Mouse (Mus musculus) heart, embryonic 16.5 days (tissue): Measurements from ENCODE around the gene Atp2b2. TPM values are rescaled to one million over a fixed set of nuclear protein-coding genes. Genes with fewer than 3 reads are reported as not detected.

ENCODE experiments used
- ATAC-seq: fragments of 200-750 bp; cut with Nextera tagmentation; replicated peaks from 2 replicates; pipeline ENCODE4 v1.8.0; 2017; ENCODE audit warnings: moderate number of reproducible peaks; ENCODE audit not compliant: insufficient read depth, low FRiP score; ENCODE audit errors: extremely low read depth
- H3K27ac ChIP-seq: fragments of 300-500 bp; sonication (generic); 2 replicates; pipeline ENCODE4 v1.5.1; 2014; ENCODE audit warnings: mild to moderate bottlenecking, low read length, control low read depth, moderate library complexity
- H3K27me3 ChIP-seq: fragments of 300-500 bp; sonication (generic); 2 replicates; pipeline ENCODE4 v1.6.1; 2014; ENCODE audit warnings: low read length, mixed read lengths; ENCODE audit not compliant: control insufficient read depth, insufficient read depth
- H3K36me3 ChIP-seq: fragments of 300-500 bp; sonication (generic); 2 replicates; pipeline ENCODE4 v1.6.1; 2014; ENCODE audit not compliant: control insufficient read depth, insufficient read depth
- H3K4me1 ChIP-seq: fragments of 300-500 bp; sonication (generic); 2 replicates; pipeline ENCODE4 v1.6.1; 2014; ENCODE audit warnings: low read length, mixed read lengths; ENCODE audit not compliant: control insufficient read depth, insufficient read depth
- H3K4me2 ChIP-seq: fragments of 300-500 bp; sonication (generic); 2 replicates; pipeline ENCODE4 v1.6.1; 2014; ENCODE audit warnings: low read depth, mild to moderate bottlenecking, control low read depth, low read length
- H3K4me3 ChIP-seq: fragments of 300-500 bp; sonication (generic); 2 replicates; pipeline ENCODE4 v1.5.1; 2014; ENCODE audit warnings: mild to moderate bottlenecking, control low read depth, low read length
- H3K9ac ChIP-seq: fragments of 300-500 bp; sonication (generic); 2 replicates; pipeline ENCODE4 v1.6.1; 2014; ENCODE audit warnings: low read length, control low read depth
- H3K9me3 ChIP-seq: fragments of 300-500 bp; sonication (generic); replicated peaks from 2 replicates; pipeline ENCODE4 v1.6.1; 2016; ENCODE audit warnings: low read length; ENCODE audit not compliant: control insufficient read depth
- WGBS: fragments of 180-500 bp; shearing (Covaris S2); extraction: QIAGEN DNeasy Blood & Tissue Kit; methylation state at CpG from one replicate; pipeline ENCODE4 v1.1.7; 2014; 5-methylcytosine and 5-hydroxymethylcytosine counted together
- polyA plus RNA-seq: library from polyadenylated mRNA; unstranded; fragments of >200 nt; fragmentation: Nextera tagmentation; extraction: Ambion mirVana; gene quantifications from 2 replicates; pipeline ENCODE4 v1.2.1, GENCODE M21; 2015

The Atp2b2 gene
- polyA plus RNA-seq, 1 experiment from 2014 or later: 0.12 TPM

DNA sequence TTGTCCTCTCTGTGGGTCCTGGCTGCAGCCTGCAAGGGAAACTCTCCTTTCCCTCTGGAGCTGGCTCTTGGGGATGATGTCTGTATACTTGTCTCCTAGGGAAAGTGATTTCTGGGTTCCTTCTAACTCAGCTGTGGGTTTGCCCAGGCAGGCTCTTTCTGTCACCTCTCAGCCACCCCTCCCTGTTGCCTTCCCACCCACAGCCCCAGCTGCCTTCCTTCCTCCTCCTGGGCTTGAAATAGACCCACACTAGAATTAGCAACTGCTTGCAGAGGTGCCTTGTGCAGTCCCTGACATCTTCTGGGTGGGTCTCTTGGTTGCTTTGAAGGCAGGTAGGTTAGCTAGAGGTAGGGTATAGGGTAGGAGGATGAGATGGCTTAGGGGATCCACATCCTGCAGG, 241.2 kb downstream of the Atp2b2 start:
- ATAC-seq: no peak
- Histone ChIP-seq H3K4me1 (peaks cover 7% of the 10 kb centered on the region), H3K4me3 (no peak overlapping the region), H3K4me2 (no peak overlapping the region), H3K36me3 (no peaks in the 10 kb centered on the region), H3K27ac (no peak overlapping the region), H3K9ac (no peak overlapping the region), H3K9me3 (peaks cover 10% of the 10 kb centered on the region), H3K27me3 (no peaks in the 10 kb centered on the region)

DNA sequence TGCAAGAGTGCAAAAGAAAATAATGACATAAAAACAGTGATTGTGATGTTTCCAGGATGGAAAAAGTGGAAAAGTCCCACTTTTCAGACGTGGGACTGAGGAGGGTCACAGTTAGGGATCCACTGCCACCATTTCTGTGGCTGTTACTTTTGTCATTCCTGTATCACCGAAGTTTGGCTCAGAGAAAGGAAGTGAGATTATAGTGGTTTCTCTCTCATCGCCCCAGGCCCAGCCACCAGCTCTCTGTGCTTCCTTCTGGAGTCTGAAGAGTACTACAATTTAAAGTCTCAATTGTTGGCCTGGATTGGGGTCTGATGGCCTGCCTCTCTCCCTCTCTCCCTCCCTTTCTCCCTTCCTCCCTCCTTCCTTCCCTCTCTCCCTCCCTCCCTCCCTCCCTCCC, 242.5 kb downstream of the Atp2b2 start:
- no peak for ATAC-seq
- Histone ChIP-seq H3K9me3 (peaks cover 2% of the 10 kb centered on the region; the same call in 1 of the 2 replicates), H3K36me3 (no peaks in the 10 kb centered on the region), H3K27me3 (no peaks in the 10 kb centered on the region), H3K4me2 (no peak overlapping the region), H3K4me3 (no peak overlapping the region), H3K9ac (no peak overlapping the region), H3K4me1 (peaks cover 18% of the 10 kb centered on the region), H3K27ac (no peak overlapping the region)
- 68% methylated on average over 3 of the region's 3 CpGs for WGBS

DNA sequence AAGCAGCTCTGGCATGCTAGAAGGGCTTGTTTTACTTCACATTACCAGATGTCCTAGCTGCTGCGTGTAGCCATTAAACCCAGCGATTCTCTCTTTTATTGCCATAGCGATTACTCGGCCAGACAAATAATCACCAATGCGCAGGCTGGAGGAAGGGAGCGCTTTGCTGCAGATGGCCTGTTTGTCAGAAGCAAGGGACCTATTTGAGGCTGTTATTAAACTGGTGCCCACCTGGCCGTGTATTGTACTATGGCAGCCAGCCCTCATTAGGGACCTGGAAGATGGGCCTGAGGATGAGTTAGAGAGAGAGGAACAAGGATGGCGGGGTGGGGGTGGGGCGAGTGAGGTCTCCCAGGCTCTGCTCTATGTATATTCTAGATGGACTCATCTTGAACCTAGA, 243.1 kb downstream of the Atp2b2 start:
- no peak overlapping the region for H3K4me3 ChIP-seq
- H3K9me3 ChIP-seq: no peaks in the 10 kb centered on the region
- H3K27me3 ChIP-seq: no peaks in the 10 kb centered on the region
- no peak for ATAC-seq
- no peaks in the 10 kb centered on the region for H3K36me3 ChIP-seq
- H3K27ac ChIP-seq: no peak overlapping the region
- H3K9ac ChIP-seq: no peak overlapping the region
- H3K4me1 ChIP-seq: peaks cover 23% of the 10 kb centered on the region
- WGBS: 84% methylated on average over 9 of the region's 9 CpGs
- no peak overlapping the region for H3K4me2 ChIP-seq

DNA sequence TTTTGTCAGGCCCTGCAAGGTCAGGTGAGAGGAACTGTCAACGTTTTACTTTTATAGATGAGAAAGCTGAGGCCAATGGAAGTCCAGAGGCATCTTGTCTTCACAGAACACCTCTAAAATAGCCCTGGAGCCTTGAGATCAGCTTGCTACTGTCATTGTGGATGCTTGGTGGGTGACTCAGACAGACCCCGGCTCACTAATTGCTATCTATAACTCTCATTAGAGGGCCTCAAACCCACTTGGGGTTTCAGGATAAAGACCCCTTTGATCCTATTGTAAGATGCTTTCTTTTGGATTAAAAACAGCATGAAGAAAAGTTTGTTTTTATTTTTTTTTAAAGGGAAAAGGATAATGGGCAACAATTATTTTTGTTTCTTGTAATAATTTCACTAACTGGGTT, 243.5 kb downstream of the Atp2b2 start:
- H3K4me2 ChIP-seq: no peak overlapping the region
- no peaks in the 10 kb centered on the region for H3K27me3 ChIP-seq
- H3K36me3 ChIP-seq: no peaks in the 10 kb centered on the region
- no peak overlapping the region for H3K9ac ChIP-seq
- H3K4me1 ChIP-seq: peaks cover 24% of the 10 kb centered on the region
- no peak overlapping the region for H3K4me3 ChIP-seq
- no peaks in the 10 kb centered on the region for H3K9me3 ChIP-seq
- ATAC-seq: no peak
- H3K27ac ChIP-seq: no peak overlapping the region
- WGBS: 19% methylated on average over 2 of the region's 2 CpGs

DNA sequence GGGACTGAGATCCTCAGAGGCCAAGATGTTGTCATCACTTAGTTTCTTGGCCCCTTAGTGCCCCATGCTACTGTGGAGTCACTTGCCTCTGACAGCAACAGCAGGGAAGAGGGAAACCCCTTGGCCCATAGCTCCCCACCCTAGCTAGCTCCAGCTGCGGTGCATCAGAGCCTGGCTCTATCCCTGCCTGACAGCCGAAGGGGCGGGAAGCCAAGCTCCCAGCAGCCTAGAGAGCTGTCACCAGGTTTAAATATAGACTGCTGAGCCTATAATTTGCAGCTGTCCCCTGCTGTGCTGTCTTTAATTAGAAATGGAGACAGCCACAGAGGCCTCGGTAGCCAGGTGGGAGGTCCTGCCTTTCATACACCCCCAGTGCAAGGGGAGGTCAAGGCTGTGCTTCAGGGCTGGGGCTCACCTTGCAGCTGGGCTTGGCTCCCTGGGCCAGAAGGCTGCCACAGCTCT, 247.1 kb downstream of the Atp2b2 start:
- H3K4me2 ChIP-seq: peak overlapping the region; percentile 49
- WGBS: 11% methylated on average over 4 of the region's 4 CpGs
- H3K27me3 ChIP-seq: no peaks in the 10 kb centered on the region
- peak overlapping the region; percentile 95 for H3K27ac ChIP-seq
- H3K9ac ChIP-seq: peak overlapping the region; percentile 21; the same call in 1 of the 2 replicates
- no peaks in the 10 kb centered on the region for H3K9me3 ChIP-seq
- no peaks in the 10 kb centered on the region for H3K36me3 ChIP-seq
- H3K4me1 ChIP-seq: peaks cover 24% of the 10 kb centered on the region
- ATAC-seq: peak; percentile 97
- no peak overlapping the region for H3K4me3 ChIP-seq

DNA sequence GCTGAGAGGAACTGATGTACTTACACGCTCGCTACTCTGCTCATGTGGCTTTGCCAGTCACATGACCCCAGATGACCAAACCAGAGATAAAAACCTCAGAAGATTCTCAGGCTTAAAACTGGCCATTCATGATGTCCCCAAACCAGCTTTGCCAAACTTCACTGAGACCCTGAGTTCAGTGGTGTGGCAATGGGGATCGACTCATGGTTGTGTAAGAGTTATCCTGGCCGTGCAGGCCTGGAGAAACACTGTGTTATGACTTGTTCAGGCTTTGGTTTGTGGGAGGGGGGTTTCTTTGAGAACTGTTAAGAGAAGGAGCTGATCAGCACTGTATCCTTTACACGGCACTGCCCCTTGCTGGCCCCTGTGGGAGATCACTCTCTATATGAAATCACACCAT, 250.0 kb downstream of the Atp2b2 start:
- Histone ChIP-seq H3K27ac (no peak overlapping the region), H3K9ac (no peak overlapping the region), H3K4me1 (peaks cover 20% of the 10 kb centered on the region), H3K36me3 (no peaks in the 10 kb centered on the region), H3K4me3 (no peak overlapping the region), H3K27me3 (no peaks in the 10 kb centered on the region), H3K4me2 (no peak overlapping the region), H3K9me3 (no peaks in the 10 kb centered on the region)
- 72% methylated on average over 5 of the region's 5 CpGs for WGBS
- ATAC-seq: no peak

DNA sequence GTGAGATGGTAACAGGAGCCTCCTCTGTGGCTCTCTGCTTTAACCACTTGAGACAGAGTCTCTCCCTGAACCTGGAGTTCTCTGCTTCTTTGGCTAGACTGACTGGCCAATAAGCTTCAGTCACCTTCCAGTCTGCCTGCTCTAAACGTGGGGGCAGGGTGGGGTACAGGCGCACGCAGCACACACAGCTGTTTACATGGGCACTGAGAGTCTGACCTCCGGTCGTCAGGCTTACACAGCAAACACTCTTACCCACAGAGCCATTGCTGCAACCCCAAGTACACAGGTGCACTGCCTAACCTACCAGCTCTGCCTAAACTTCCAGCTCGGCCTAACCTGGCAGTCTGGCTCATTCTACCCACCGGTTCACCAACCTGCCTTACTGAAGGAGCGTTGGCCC, 251.4 kb downstream of the Atp2b2 start:
- WGBS: 70% methylated on average over 8 of the region's 8 CpGs
- no peaks in the 10 kb centered on the region for H3K27me3 ChIP-seq
- peaks cover 14% of the 10 kb centered on the region for H3K4me1 ChIP-seq
- no peak overlapping the region for H3K4me2 ChIP-seq
- no peaks in the 10 kb centered on the region for H3K36me3 ChIP-seq
- ATAC-seq: no peak
- H3K9ac ChIP-seq: no peak overlapping the region
- no peak overlapping the region for H3K27ac ChIP-seq
- no peak overlapping the region for H3K4me3 ChIP-seq
- H3K9me3 ChIP-seq: no peaks in the 10 kb centered on the region

DNA sequence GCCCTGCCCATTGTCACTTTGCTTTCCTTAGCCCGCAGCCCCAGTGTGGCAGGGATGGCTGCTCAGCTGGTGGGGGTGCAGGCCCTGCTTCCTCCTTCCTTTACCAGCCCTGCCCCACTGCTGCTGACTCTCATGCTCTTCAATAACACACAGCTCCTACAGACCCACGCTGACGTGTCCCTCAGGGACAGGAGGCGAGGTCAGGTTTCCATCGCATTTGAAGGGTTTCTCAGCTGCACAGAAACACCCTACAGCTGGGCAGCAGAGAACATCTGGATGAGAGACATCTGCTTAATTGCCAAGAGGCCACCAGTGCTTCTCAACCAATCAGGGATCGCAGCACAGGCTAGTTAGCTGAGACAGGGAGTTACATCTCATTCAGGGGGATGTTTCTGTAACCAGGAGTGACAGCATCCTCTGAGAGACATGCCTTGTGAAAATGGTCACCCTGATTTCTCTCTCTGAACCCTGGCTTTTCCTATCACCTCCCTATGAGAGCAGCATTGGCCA, 254.9 kb downstream of the Atp2b2 start:
- 45% methylated on average over 6 of the region's 6 CpGs for WGBS
- no peak for ATAC-seq
- H3K4me3 ChIP-seq: no peak overlapping the region

DNA sequence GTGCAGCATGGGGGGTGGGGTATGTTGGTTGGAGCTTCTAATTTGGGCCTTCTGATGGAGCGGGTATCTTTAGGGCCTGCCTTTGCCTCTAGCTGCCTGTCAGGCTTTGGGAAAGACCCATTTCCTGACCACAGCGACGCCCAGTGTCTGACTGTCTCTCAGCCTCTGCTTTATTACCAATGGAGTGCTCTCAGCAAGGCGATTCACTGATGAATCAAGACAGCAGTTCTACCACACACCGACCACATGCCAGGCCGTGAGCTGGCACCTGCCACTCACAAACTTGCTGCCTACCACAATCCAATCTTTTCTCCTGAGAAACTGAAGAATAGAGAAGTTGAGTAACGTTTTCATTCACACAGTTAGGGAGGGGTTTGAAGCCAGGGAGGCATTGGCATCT, 256.8 kb downstream of the Atp2b2 start:
- Histone ChIP-seq H3K36me3 (no peaks in the 10 kb centered on the region), H3K27ac (no peak overlapping the region), H3K9ac (no peak overlapping the region), H3K4me1 (no peaks in the 10 kb centered on the region), H3K4me2 (no peak overlapping the region), H3K4me3 (no peak overlapping the region), H3K27me3 (no peaks in the 10 kb centered on the region), H3K9me3 (no peaks in the 10 kb centered on the region)
- WGBS: 71% methylated on average over 7 of the region's 7 CpGs
- ATAC-seq: no peak

More for the DNA sequence above, 254.9 kb downstream of the Atp2b2 start:
- no peaks in the 10 kb centered on the region for H3K4me1 ChIP-seq
- H3K4me2 ChIP-seq: no peak overlapping the region
- no peaks in the 10 kb centered on the region for H3K9me3 ChIP-seq
- H3K27me3 ChIP-seq: no peaks in the 10 kb centered on the region
- no peak overlapping the region for H3K9ac ChIP-seq
- H3K27ac ChIP-seq: no peak overlapping the region
- H3K36me3 ChIP-seq: no peaks in the 10 kb centered on the region
